Mouse (Mus musculus) heart, embryonic 14.5 days (tissue): ENCODE measurements around the gene Hist2h2aa2. TPM values are rescaled to one million over a fixed set of nuclear protein-coding genes. Genes with fewer than 3 reads are reported as not detected.
A peak's percentile ranks its signal among the peaks of the same experiment; 100 is the strongest.
"Not testable (repeated sequence)": the region's sequence is repeated elsewhere in the genome, so short reads cannot be mapped to it uniquely, and the experiment has no call there.

Experiments
- ATAC-seq: fragments of 200-750 bp; cut with Nextera tagmentation; 2 replicates; pipeline ENCODE4 v1.8.0; 2017; ENCODE audit warnings: low read depth, moderate TSS enrichment; ENCODE audit not compliant: insufficient number of reproducible peaks, insufficient read depth, low FRiP score
- H3K27ac ChIP-seq, 2 experiments: fragments of 200-500 bp in 1 of 2; fragments of 300-500 bp in 1 of 2; sonication (generic) in 1 of 2; replicated peaks in 1 of 2; 2 replicates each; pipeline ENCODE4 v1.5.1; 2012 to 2014; ENCODE audit warnings: low read depth in 2 of 2, low read length in 2 of 2, control low read depth in 1 of 2, mild to moderate bottlenecking in 1 of 2, mixed read lengths in 1 of 2; ENCODE audit not compliant: control insufficient read depth in 1 of 2, insufficient read depth in 1 of 2
- H3K27me3 ChIP-seq: fragments of 300-500 bp; sonication (generic); 2 replicates; pipeline ENCODE4 v1.6.1; 2014; ENCODE audit warnings: mild to moderate bottlenecking, low read length, control low read depth; ENCODE audit not compliant: control insufficient read depth, insufficient read depth
- H3K36me3 ChIP-seq: fragments of 300-500 bp; sonication (generic); 2 replicates; pipeline ENCODE4 v1.6.1; 2014; ENCODE audit warnings: mild to moderate bottlenecking, control low read depth, low read length, mixed read lengths; ENCODE audit not compliant: control insufficient read depth, insufficient read depth
- H3K4me1 ChIP-seq, 2 experiments: fragments of 200-500 bp in 1 of 2; fragments of 300-500 bp in 1 of 2; sonication (generic) in 1 of 2; 2 replicates each; pipeline ENCODE4 v1.6.1; 2012 to 2014; ENCODE audit warnings: low read length in 2 of 2, control low read depth in 1 of 2, mixed read lengths in 1 of 2; ENCODE audit not compliant: control insufficient read depth in 2 of 2, insufficient read depth in 2 of 2
- H3K4me2 ChIP-seq: fragments of 300-500 bp; sonication (generic); 2 replicates; pipeline ENCODE4 v1.6.1; 2014; ENCODE audit warnings: mild to moderate bottlenecking, low read length
- H3K4me3 ChIP-seq, 2 experiments: fragments of 200-500 bp in 1 of 2; fragments of 300-500 bp in 1 of 2; sonication (generic) in 1 of 2; 2 replicates each; pipeline ENCODE4 v1.5.1; 2012 to 2014; ENCODE audit warnings: low read length in 2 of 2, mild to moderate bottlenecking in 2 of 2, control low read depth in 1 of 2, low read depth in 1 of 2, moderate library complexity in 1 of 2; ENCODE audit not compliant: control insufficient read depth in 1 of 2, insufficient read depth in 1 of 2
- H3K9ac ChIP-seq: fragments of 300-500 bp; sonication (generic); 2 replicates; pipeline ENCODE4 v1.6.1; 2014; ENCODE audit warnings: mild to moderate bottlenecking, low read length
- H3K9me3 ChIP-seq: fragments of 300-500 bp; sonication (generic); 2 replicates; pipeline ENCODE4 v1.6.1; 2016; ENCODE audit warnings: low read length, control low read depth; ENCODE audit not compliant: control insufficient read depth
- WGBS: fragments of 180-500 bp; shearing (Covaris S2); extraction: QIAGEN DNeasy Blood & Tissue Kit; methylation state at CpG from one replicate; pipeline ENCODE4 v1.1.7; 2014; 5-methylcytosine and 5-hydroxymethylcytosine counted together
- polyA plus RNA-seq: library from polyadenylated mRNA; unstranded; fragments of >200 nt; fragmentation: Nextera tagmentation; extraction: Ambion mirVana; gene quantifications from 2 replicates; pipeline ENCODE4 v1.2.1, GENCODE M21; 2014

The Hist2h2aa2 gene
- polyA plus RNA-seq: 34.6 and 35.8 TPM in 2 replicates

- Histone ChIP-seq H3K9ac (peak within 1 kb of the TSS; percentile 65), H3K4me1 (peaks cover 10 to 31% of the 10 kb centered on the region in 2 experiments), H3K4me3 (peak within 1 kb of the TSS; percentile 29 to 51), H3K27ac (peak within 1 kb of the TSS; percentile 77 to 91), H3K4me2 (peak within 1 kb of the TSS; percentile 57)
- not testable (repeated sequence) for H3K27me3 ChIP-seq, H3K9me3 ChIP-seq, H3K36me3 ChIP-seq
- peak; percentile 82 for ATAC-seq
- WGBS: 6% methylated on average over 19 of the region's 85 CpGs
Measured at GRCm38 (mm10) chr3:96239949-96240798, at the start of gene Hist2h2aa2. Gene Hist2h2aa2 (minus strand): TSS chr3:96240276.

- Histone ChIP-seq H3K9ac (no peak overlapping the region), H3K36me3 (no peaks in the 10 kb centered on the region), H3K9me3 (no peaks in the 10 kb centered on the region), H3K27me3 (0 out of 2 replicates have a peak, but pooled peaks cover 4% of the 10 kb centered on the region), H3K4me1 (peaks cover under 1% of the 10 kb centered on the region in 2 experiments; a peak in 1 of 4 replicates), H3K4me3 (no peak overlapping the region), H3K4me2 (no peak overlapping the region), H3K27ac (no peak overlapping the region)
- 54% methylated on average over 3 of the region's 3 CpGs for WGBS
- no peak for ATAC-seq
Measured at GRCm38 (mm10) chr3:96289201-96289600, 49.1 kb upstream of the Hist2h2aa2 start.

- not testable (repeated sequence) for H3K9ac ChIP-seq, H3K4me2 ChIP-seq, ATAC-seq, H3K27ac ChIP-seq, H3K4me1 ChIP-seq, H3K36me3 ChIP-seq, H3K4me3 ChIP-seq, H3K9me3 ChIP-seq
- WGBS: 91% methylated on average over 11 of the region's 11 CpGs
- peaks cover 18% of the 10 kb centered on the region for H3K27me3 ChIP-seq
Measured at GRCm38 (mm10) chr3:96287334-96287733, 47.3 kb upstream of the Hist2h2aa2 start.

GRCm38 (mm10) chr3:96284457-96284856, 44.4 kb upstream of the Hist2h2aa2 start:
- WGBS: 11% methylated on average over 4 of the region's 4 CpGs
- Histone ChIP-seq H3K9ac (no peak overlapping the region), H3K27ac (no peak overlapping the region), H3K4me2 (peak overlapping the region; percentile 21), H3K4me3 (no peak overlapping the region), H3K27me3 (peaks cover 21% of the 10 kb centered on the region), H3K4me1 (peaks cover 2 to 7% of the 10 kb centered on the region in 2 experiments; a peak in 2 of 4 replicates), H3K9me3 (no peaks in the 10 kb centered on the region), H3K36me3 (no peaks in the 10 kb centered on the region)
- ATAC-seq: no peak

- no peak overlapping the region for H3K4me3 ChIP-seq
- H3K36me3 ChIP-seq: no peaks in the 10 kb centered on the region
- peaks cover 19% of the 10 kb centered on the region for H3K27me3 ChIP-seq
- H3K4me2 ChIP-seq: no peak overlapping the region
- no peak overlapping the region for H3K9ac ChIP-seq
- peaks cover 5 to 7% of the 10 kb centered on the region in 2 experiments; a peak in 2 of 4 replicates for H3K4me1 ChIP-seq
- 57% methylated on average over 6 of the region's 6 CpGs for WGBS
- no peak for ATAC-seq
- no peak overlapping the region for H3K27ac ChIP-seq
- H3K9me3 ChIP-seq: no peaks in the 10 kb centered on the region
Measured at GRCm38 (mm10) chr3:96280660-96281059, 40.6 kb upstream of the Hist2h2aa2 start.

GRCm38 (mm10) chr3:96277800-96278624, 37.9 kb upstream of the Hist2h2aa2 start:
- Histone ChIP-seq H3K36me3 (no peaks in the 10 kb centered on the region), H3K27ac (peak overlapping the region; percentile 76 to 85), H3K9ac (peak overlapping the region; percentile 63), H3K4me3 (peak overlapping the region; percentile 43 to 51), H3K9me3 (no peaks in the 10 kb centered on the region), H3K4me1 (peaks cover 0 to 3% of the 10 kb centered on the region in 2 experiments; a peak in 1 of 4 replicates), H3K4me2 (peak overlapping the region; percentile 84), H3K27me3 (peaks cover 8% of the 10 kb centered on the region; the same call in 1 of the 2 replicates)
- ATAC-seq: peak; percentile 83
- under 1% methylated on average over 49 of the region's 49 CpGs for WGBS

- H3K9me3 ChIP-seq: no peaks in the 10 kb centered on the region
- H3K9ac ChIP-seq: peak overlapping the region; percentile 63
- H3K27ac ChIP-seq: peak overlapping the region; percentile 26 to 76; a peak in 2 of 4 replicates
- WGBS: 16% methylated on average over 8 of the region's 8 CpGs
- peak overlapping the region; percentile 43 to 51 for H3K4me3 ChIP-seq
- peak; percentile 16; the same call in 1 of the 2 replicates for ATAC-seq
- H3K36me3 ChIP-seq: no peaks in the 10 kb centered on the region
- peaks cover 4% of the 10 kb centered on the region; the same call in 1 of the 2 replicates for H3K27me3 ChIP-seq
- H3K4me2 ChIP-seq: peak overlapping the region; percentile 84
- H3K4me1 ChIP-seq: peaks cover 0 to 3% of the 10 kb centered on the region in 2 experiments; a peak in 1 of 4 replicates
Measured at GRCm38 (mm10) chr3:96277428-96277799, 37.3 kb upstream of the Hist2h2aa2 start.
